Mouse (Mus musculus) urinary bladder, adult 2 months (tissue): ENCODE data around the gene Tm4sf20. TPM values are rescaled to one million over a fixed set of nuclear protein-coding genes. Genes with fewer than 3 reads are reported as not detected.

ENCODE experiments used
- DNase-seq: peaks from one replicate; pipeline ENCODE4 v3.0.0; 2022; ENCODE audit warnings: low spot score
- polyA plus RNA-seq: library from polyadenylated mRNA; depleted of rRNA; stranded (reverse); fragments of >200 nt; gene quantifications from 2 replicates; pipeline ENCODE4 v1.2.3, GENCODE M21; 2012; rRNA removed

Gene Tm4sf20
- polyA plus RNA-seq: 0.59 and 0.61 TPM in 2 replicates

- DNase-seq: no peak
Measured at GRCm38 (mm10) chr1:82768269-82768668, at the start of gene Tm4sf20. TSS of gene Tm4sf20 (minus strand) at chr1:82768461.

DNA sequence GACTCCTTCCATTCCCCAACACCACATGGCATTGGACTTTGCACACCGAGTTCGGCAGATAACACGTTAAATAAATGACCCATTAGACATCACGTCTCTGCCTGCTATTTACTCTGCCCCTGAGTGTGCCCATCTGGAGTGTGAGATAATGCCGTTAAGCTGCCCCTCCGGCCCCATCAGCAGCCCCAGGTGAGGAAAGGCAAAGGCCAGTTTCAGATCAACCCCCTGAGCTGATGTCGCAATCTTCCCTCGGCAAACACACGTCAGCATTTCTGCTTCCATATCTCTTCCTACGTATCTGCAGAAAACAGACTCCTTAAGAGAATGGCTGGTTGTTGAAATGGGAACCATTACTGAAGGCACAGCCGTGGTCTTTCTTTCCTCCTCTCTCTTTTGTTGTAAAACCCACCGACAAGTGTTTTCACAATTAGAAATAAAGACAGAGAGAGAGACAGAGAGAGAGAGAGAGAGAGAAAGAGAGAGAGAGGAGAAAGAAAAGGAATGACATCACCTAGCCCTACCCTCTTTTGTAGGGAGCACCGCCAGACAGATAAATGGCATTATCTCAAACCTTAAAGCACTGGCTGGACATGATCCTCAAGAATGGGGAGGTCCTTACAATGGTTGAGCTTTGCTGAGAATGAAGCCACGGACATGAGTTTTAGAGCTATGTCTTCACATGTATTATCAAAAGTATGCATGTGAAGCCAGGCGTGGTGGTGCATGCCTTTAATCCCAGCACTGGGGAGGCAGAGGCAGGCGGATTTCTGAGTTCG is 47.9 kb upstream of the Tm4sf20 start:
- DNase-seq: no peak

DNA sequence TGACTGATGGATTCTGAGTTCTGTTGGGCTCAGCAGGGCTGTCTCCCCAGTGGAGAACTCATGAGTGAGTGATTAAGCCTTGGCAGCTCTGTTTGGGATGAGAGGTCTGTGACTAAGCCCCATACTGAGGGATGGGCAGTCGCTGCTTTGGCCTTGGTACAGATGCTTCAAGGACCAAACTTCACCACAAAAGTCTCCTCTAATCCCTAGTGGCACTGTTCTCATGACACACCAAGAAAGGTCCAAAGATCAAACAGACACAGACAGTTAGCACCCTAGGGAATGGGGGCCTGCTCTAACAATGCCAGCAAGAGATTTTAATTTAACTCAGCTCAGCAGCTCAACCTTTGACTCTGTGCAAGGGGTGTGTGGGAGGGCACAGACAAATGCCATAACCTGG is 43.5 kb upstream of the Tm4sf20 start:
- DNase-seq: no peak

- DNase-seq: no peak
Measured at GRCm38 (mm10) chr1:82808564-82808963, 40.3 kb upstream of the Tm4sf20 start.

- no peak for DNase-seq
Measured at GRCm38 (mm10) chr1:82807206-82807605, 38.9 kb upstream of the Tm4sf20 start.

DNA sequence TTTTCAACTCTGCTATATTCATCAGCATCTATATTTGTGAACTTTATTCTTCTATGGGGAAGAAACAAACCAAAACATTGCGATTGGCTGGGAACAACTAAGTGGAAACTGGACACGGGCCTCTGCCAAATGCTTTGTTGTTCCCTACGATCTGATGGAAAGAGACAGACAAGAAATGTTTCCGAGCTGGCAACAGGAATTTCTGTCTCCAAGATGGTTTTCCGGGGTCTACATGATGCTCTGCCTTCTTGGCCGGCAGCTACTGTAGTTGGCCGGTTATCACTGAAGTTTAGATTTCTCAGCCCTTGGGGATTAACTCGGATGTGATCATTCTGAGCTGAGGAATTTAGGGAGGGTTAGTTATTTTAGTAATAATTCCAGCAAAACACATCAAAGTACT is 38.1 kb upstream of the Tm4sf20 start:
- DNase-seq: no peak

DNA sequence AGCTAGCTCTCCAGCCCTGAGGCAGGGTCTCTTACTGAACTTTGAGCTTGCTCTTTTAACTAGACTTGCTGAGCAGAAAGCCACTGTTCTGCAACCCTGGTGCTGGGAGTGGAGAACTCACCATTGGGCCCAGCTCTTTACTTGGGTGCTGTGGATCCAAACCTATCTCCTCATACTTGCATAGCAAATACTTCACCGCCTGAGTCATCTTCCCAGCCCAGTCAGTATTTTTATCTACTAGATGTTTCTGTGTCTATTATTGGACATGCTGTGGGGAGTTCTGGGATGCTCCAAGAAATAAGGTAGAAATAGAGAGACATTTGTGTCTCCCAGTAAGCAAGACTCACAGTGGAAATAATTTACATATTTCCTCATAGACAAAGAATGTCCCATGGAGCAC is 35.8 kb upstream of the Tm4sf20 start:
- no peak for DNase-seq

GRCm38 (mm10) chr1:82803608-82804007 is 35.3 kb upstream of the Tm4sf20 start:
- DNase-seq: no peak

GRCm38 (mm10) chr1:82801105-82801783 is 33.0 kb upstream of the Tm4sf20 start:
- DNase-seq: no peak

DNA sequence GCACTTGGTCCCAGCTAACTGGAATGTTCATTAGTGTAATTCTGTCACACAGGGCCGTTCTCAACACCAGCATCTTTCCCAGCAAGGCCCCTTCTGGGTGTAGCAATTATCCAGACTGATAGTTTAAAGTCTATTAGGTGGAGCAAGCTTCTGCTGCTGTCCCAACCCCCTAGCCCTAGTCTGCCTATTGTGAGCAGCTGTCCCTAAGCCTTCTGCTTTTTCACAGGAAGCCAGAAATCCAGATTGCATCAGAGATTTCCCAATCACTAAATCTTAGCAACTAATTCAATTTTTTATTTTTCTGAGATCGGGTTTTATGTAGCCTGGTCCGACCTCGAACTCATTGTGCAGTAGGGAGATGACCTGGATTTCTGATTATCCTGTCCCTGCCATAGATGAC is 30.7 kb upstream of the Tm4sf20 start:
- DNase-seq: no peak

GRCm38 (mm10) chr1:82798304-82798703 is 30.0 kb upstream of the Tm4sf20 start:
- no peak for DNase-seq

GRCm38 (mm10) chr1:82797088-82797487 is 28.8 kb upstream of the Tm4sf20 start:
- DNase-seq: no peak

DNA sequence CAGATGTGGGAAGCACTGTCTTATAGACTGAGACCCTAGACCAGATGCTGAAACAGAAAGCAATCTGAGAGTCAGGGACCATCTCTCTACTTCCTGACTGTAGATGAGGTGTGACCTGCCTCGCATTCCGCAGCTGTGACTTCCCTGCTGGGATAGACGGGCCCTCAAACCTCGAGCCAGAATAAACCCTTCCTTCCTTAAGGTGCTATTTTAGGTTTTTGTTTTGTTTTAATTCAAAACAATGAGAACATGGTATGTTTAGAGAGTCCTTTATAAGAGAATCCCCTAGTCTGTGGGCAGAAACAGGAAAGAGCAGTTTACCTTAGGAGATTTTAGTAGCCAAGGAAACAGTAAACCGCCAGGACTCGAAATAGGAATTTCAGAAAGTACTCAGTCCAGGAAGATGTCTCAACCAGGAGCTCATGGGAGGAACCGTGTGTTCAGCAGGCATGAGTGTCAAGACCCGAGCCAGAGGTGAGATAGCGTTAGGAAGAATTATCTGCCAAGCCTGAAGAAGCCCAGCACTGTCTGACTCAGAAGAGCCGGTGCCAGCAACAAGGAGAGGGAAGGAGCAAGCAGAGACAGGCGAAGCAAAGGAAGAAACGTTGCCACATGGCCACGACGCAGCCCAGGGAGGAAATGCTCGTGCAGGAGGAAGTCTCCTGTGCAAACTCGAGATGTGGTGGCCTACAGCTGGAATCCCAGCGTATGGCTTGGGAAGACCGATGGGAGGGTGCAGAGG is 27.6 kb upstream of the Tm4sf20 start:
- no peak for DNase-seq

DNA sequence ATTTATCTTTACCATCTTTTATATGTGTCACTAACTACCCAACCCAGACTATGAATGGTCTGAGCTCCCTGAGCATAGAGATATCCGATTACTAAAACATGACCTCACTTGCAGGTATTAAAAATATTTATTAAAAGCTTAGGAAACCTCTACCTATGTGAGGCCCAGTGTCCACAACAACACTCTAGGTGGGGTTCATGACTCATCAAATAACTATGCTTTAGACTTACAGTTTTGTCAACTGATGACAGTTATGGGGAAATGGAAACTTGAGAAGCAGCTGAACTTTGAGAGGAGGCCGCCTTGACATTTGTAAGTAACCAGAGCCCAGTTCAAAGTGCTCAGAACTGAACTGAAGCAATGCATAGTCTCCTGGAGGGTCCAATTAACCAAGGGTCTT is 26.9 kb upstream of the Tm4sf20 start:
- no peak for DNase-seq

GRCm38 (mm10) chr1:82793986-82794385 is 25.7 kb upstream of the Tm4sf20 start:
- DNase-seq: no peak

GRCm38 (mm10) chr1:82793110-82793509 is 24.8 kb upstream of the Tm4sf20 start:
- DNase-seq: no peak

- DNase-seq: no peak
Measured at GRCm38 (mm10) chr1:82792238-82792637, 24.0 kb upstream of the Tm4sf20 start.

GRCm38 (mm10) chr1:82791105-82791504 is 22.8 kb upstream of the Tm4sf20 start:
- DNase-seq: no peak

GRCm38 (mm10) chr1:82788070-82788469 is 19.8 kb upstream of the Tm4sf20 start:
- no peak for DNase-seq

DNA sequence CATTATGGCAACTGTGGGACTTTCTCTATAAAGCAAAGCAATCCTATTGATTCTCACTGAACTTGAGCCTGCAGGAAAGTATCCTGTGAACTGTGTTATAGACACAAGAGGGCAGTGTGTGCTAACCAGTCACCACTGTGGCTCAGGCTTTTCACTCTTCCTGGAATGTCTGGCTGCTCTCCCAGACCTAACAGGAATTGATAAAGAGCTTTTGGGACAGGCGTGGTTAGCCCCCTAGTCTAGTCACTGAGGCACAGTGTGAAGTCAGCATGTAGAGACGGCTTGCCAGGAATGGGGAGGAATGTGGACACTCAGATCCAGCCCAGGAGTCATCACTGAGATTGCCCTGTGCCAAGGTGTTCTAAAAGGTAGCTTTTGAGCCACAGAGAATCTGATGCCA is 19.2 kb upstream of the Tm4sf20 start:
- no peak for DNase-seq

GRCm38 (mm10) chr1:82785546-82785945 is 17.3 kb upstream of the Tm4sf20 start:
- DNase-seq: no peak

DNA sequence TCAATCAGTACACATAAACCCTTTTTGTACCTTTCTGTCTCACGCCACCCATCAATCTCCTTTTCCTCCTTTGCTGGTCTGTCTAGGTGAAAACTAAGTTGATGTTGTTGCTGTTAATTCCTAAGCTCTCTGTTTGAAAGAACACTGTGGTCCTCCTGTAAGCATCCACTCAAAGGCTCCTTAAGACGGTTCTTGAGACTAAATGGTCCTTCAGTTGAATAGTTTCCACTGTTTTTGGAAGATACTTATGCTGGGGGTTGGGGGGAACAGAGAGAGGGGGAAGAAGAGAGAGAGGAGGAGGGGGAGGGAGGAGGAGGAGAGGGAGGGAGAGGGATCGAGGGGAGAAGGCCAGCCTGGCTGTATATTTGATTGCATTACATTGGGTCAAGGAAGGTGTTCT is 15.3 kb upstream of the Tm4sf20 start:
- DNase-seq: no peak
